Mouse (Mus musculus): ENCODE results near the gene Camta1. TPM values are rescaled to one million over a fixed set of nuclear protein-coding genes. Genes with fewer than 3 reads are reported as not detected.

Gene Camta1
- polyA plus RNA-seq, 1 experiment from 2014 or later: 66.4 TPM

GRCm38 (mm10) chr4:151619541-151620016 lies 242.1 kb downstream of the Camta1 start:
- Histone ChIP-seq H3K4me2 (no peak overlapping the region), H3K4me3 (no peak overlapping the region), H3K9ac (no peak overlapping the region), H3K27ac (no peak overlapping the region), H3K36me3 (no peaks in the 10 kb centered on the region), H3K27me3 (no peaks in the 10 kb centered on the region), H3K4me1 (no peaks in the 10 kb centered on the region; the same call in 1 of the 2 replicates), H3K9me3 (no peaks in the 10 kb centered on the region)
- 76% methylated on average over 14 of the region's 14 CpGs for WGBS
- ATAC-seq (ENCODE audit: insufficient number of reproducible peaks, low FRiP score, low TSS enrichment, low read depth): no peak

DNA sequence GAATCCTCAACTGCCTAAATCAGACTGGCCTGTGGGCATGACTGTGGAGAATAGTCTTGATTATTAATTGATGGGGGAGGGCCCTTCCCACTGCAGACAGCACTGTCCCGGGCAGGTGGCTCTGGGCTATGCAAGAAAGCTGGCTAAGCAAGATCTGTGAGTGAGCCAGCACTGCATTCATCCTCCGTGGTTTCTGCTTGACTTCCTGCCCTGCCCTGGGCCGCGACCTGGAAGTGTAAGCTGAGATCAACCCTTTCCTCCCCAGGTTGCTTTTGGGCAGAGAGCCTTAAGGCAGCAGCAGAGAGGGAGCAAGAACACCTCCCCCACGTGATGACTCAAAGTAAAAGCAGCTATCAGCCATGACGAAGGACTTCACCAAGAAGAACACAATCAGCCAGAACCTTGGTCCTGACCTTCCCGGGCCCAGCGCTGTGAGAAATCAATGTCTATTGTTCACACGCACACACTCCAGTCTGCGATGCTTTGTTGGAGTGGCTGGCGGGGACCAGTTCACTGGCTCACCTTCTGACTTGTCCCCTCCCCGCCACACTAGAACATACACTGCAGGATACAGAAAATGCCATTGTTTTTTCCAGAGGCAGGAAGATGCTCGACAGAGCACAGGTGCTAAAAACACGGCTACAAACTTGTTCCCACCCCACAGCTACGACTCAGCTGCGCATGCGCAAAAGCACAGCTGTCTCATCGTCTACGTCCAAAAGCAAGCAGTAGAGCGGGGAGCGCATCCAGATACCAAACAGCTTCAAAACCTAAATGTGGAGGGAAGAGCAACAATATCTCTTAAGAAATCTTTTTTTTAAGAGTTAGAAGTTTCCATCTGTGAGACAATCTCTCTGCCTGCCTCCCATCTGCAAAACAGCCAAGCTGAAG lies 243.0 kb downstream of the Camta1 start:
- H3K4me1 ChIP-seq: no peaks in the 10 kb centered on the region; the same call in 1 of the 2 replicates
- no peaks in the 10 kb centered on the region for H3K36me3 ChIP-seq
- no peak overlapping the region for H3K4me2 ChIP-seq
- 48% methylated on average over 21 of the region's 21 CpGs for WGBS
- no peaks in the 10 kb centered on the region for H3K27me3 ChIP-seq
- H3K9me3 ChIP-seq: no peaks in the 10 kb centered on the region
- ATAC-seq (ENCODE audit: insufficient number of reproducible peaks, low FRiP score, low TSS enrichment, low read depth): no peak
- H3K27ac ChIP-seq: no peak overlapping the region
- no peak overlapping the region for H3K4me3 ChIP-seq
- H3K9ac ChIP-seq: no peak overlapping the region

- H3K4me3 ChIP-seq: no peak overlapping the region
- WGBS: 37% methylated on average over 6 of the region's 6 CpGs
- no peaks in the 10 kb centered on the region for H3K4me1 ChIP-seq
- H3K36me3 ChIP-seq: no peaks in the 10 kb centered on the region
- H3K9ac ChIP-seq: no peak overlapping the region
- H3K27me3 ChIP-seq: peaks cover 3% of the 10 kb centered on the region; the same call in 1 of the 2 replicates
- ATAC-seq (ENCODE audit: insufficient number of reproducible peaks, low FRiP score, low TSS enrichment, low read depth): no peak
- H3K4me2 ChIP-seq: no peak overlapping the region
- no peaks in the 10 kb centered on the region for H3K9me3 ChIP-seq
- no peak overlapping the region for H3K27ac ChIP-seq
Observed at GRCm38 (mm10) chr4:151611621-151612020, 250.1 kb downstream of the Camta1 start.

- 16% methylated on average over 8 of the region's 8 CpGs for WGBS
- Histone ChIP-seq H3K9me3 (no peaks in the 10 kb centered on the region), H3K4me2 (no peak overlapping the region), H3K4me1 (no peaks in the 10 kb centered on the region), H3K27ac (no peak overlapping the region), H3K9ac (no peak overlapping the region), H3K4me3 (no peak overlapping the region), H3K27me3 (peaks cover 3% of the 10 kb centered on the region; the same call in 1 of the 2 replicates), H3K36me3 (no peaks in the 10 kb centered on the region)
- no peak for ATAC-seq (ENCODE audit: insufficient number of reproducible peaks, low FRiP score, low TSS enrichment, low read depth)
Observed at GRCm38 (mm10) chr4:151610266-151610665, 251.4 kb downstream of the Camta1 start.

DNA sequence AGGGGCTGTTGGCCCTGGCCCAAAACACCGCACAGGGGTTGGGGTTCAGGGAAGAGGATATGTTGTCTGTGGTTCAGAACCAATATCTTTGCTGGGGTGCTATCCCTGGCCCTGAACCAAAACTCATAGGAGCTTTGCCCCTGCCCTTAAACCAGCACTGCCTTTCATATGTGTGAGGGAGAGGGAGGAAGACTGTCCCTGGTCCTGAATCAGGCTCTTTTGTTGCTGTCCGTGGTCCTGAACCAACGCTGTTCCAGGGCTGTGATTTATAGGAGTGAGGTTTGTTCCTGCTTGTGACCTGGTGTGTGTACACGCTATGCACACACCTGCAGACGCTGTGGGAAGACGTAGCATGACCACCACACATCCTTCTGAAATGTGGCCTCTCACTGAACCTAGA lies 256.8 kb downstream of the Camta1 start:
- Histone ChIP-seq H3K4me1 (no peaks in the 10 kb centered on the region), H3K9ac (no peak overlapping the region), H3K36me3 (no peaks in the 10 kb centered on the region), H3K27ac (no peak overlapping the region), H3K27me3 (no peaks in the 10 kb centered on the region), H3K4me3 (no peak overlapping the region), H3K4me2 (no peak overlapping the region), H3K9me3 (no peaks in the 10 kb centered on the region)
- ATAC-seq (ENCODE audit: insufficient number of reproducible peaks, low FRiP score, low TSS enrichment, low read depth): peak; percentile 77
- WGBS: 36% methylated on average over 6 of the region's 6 CpGs

- Histone ChIP-seq H3K27ac (no peak overlapping the region), H3K9ac (no peak overlapping the region), H3K36me3 (no peaks in the 10 kb centered on the region), H3K27me3 (no peaks in the 10 kb centered on the region), H3K9me3 (no peaks in the 10 kb centered on the region), H3K4me1 (no peaks in the 10 kb centered on the region), H3K4me3 (no peak overlapping the region), H3K4me2 (no peak overlapping the region)
- 6% methylated on average over 16 of the region's 16 CpGs for WGBS
- ATAC-seq (ENCODE audit: insufficient number of reproducible peaks, low FRiP score, low TSS enrichment, low read depth): peak; percentile 89
Observed at GRCm38 (mm10) chr4:151604481-151604880, 257.2 kb downstream of the Camta1 start.

- no peaks in the 10 kb centered on the region for H3K36me3 ChIP-seq
- no peaks in the 10 kb centered on the region for H3K27me3 ChIP-seq
- no peak for ATAC-seq (ENCODE audit: insufficient number of reproducible peaks, low FRiP score, low TSS enrichment, low read depth)
- no peak overlapping the region for H3K4me2 ChIP-seq
- no peak overlapping the region for H3K27ac ChIP-seq
- H3K4me1 ChIP-seq: no peaks in the 10 kb centered on the region
- H3K4me3 ChIP-seq: no peak overlapping the region
- H3K9ac ChIP-seq: no peak overlapping the region
- 87% methylated on average over 9 of the region's 9 CpGs for WGBS
- H3K9me3 ChIP-seq: no peaks in the 10 kb centered on the region
Observed at GRCm38 (mm10) chr4:151603586-151603985, 258.1 kb downstream of the Camta1 start.

DNA sequence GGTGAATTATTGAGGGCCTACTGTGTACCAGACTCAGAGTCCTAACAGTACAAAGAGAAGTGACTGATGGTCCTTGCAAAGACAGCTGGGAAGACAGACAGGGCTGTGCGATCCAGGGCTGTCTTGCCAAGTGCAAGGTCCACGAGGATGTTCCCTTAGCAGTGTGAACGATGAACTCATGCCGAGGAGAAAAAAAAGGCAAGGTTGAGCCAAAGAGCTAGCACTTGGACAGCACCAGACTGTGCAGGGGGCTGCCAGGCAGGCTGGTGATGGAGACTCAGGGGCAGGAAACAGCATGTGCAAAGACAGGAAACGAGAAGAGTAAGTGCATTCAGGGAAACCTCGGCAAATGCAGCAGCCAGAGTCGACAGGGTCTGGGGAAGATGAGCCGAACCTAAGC lies 266.6 kb downstream of the Camta1 start:
- no peak for ATAC-seq (ENCODE audit: insufficient number of reproducible peaks, low FRiP score, low TSS enrichment, low read depth)
- H3K27ac ChIP-seq: no peak overlapping the region
- 39% methylated on average over 8 of the region's 8 CpGs for WGBS
- no peaks in the 10 kb centered on the region for H3K27me3 ChIP-seq
- H3K9me3 ChIP-seq: no peaks in the 10 kb centered on the region
- H3K9ac ChIP-seq: no peak overlapping the region
- H3K4me3 ChIP-seq: no peak overlapping the region
- no peaks in the 10 kb centered on the region for H3K36me3 ChIP-seq
- H3K4me1 ChIP-seq: no peaks in the 10 kb centered on the region
- no peak overlapping the region for H3K4me2 ChIP-seq

DNA sequence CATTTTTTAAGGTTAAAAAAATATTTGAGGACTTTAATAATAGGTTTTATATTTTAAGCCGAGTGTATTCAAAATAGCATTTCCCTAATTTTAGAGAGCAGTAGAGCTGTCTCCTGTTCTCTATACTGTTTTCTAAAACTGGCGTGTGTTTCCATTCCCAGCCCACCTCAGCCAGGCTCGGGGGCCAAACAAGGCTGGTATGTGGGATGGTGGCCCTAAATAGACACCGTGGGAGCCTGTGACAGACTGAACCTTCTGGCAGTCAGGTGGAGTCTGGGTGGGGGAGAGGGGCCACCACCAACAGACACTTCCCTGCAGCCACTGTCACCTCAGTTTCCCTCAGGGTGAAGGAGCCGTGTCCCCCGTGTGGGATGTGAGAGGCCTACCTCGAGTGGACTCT lies 268.6 kb downstream of the Camta1 start:
- no peak overlapping the region for H3K4me3 ChIP-seq
- no peak overlapping the region for H3K4me2 ChIP-seq
- H3K27me3 ChIP-seq: no peaks in the 10 kb centered on the region
- H3K9me3 ChIP-seq: no peaks in the 10 kb centered on the region
- no peak overlapping the region for H3K9ac ChIP-seq
- no peak for ATAC-seq (ENCODE audit: insufficient number of reproducible peaks, low FRiP score, low TSS enrichment, low read depth)
- no peak overlapping the region for H3K27ac ChIP-seq
- H3K36me3 ChIP-seq: no peaks in the 10 kb centered on the region
- no peaks in the 10 kb centered on the region for H3K4me1 ChIP-seq
- WGBS: 67% methylated on average over 7 of the region's 7 CpGs

- Histone ChIP-seq H3K27ac (no peak overlapping the region), H3K4me3 (no peak overlapping the region), H3K9ac (no peak overlapping the region), H3K4me2 (no peak overlapping the region), H3K4me1 (no peaks in the 10 kb centered on the region), H3K36me3 (no peaks in the 10 kb centered on the region), H3K9me3 (no peaks in the 10 kb centered on the region), H3K27me3 (no peaks in the 10 kb centered on the region)
- ATAC-seq (ENCODE audit: insufficient number of reproducible peaks, low FRiP score, low TSS enrichment, low read depth): no peak
- WGBS: 40% methylated on average over 9 of the region's 9 CpGs
Observed at GRCm38 (mm10) chr4:151586074-151586473, 275.6 kb downstream of the Camta1 start.

- Histone ChIP-seq H3K27me3 (no peaks in the 10 kb centered on the region), H3K4me2 (no peak overlapping the region), H3K9ac (no peak overlapping the region), H3K9me3 (no peaks in the 10 kb centered on the region), H3K4me3 (no peak overlapping the region), H3K27ac (no peak overlapping the region), H3K36me3 (no peaks in the 10 kb centered on the region), H3K4me1 (peaks cover 3% of the 10 kb centered on the region)
- ATAC-seq (ENCODE audit: insufficient number of reproducible peaks, low FRiP score, low TSS enrichment, low read depth): no peak
- 57% methylated on average over 3 of the region's 3 CpGs for WGBS
Observed at GRCm38 (mm10) chr4:151577961-151578360, 283.7 kb downstream of the Camta1 start.

DNA sequence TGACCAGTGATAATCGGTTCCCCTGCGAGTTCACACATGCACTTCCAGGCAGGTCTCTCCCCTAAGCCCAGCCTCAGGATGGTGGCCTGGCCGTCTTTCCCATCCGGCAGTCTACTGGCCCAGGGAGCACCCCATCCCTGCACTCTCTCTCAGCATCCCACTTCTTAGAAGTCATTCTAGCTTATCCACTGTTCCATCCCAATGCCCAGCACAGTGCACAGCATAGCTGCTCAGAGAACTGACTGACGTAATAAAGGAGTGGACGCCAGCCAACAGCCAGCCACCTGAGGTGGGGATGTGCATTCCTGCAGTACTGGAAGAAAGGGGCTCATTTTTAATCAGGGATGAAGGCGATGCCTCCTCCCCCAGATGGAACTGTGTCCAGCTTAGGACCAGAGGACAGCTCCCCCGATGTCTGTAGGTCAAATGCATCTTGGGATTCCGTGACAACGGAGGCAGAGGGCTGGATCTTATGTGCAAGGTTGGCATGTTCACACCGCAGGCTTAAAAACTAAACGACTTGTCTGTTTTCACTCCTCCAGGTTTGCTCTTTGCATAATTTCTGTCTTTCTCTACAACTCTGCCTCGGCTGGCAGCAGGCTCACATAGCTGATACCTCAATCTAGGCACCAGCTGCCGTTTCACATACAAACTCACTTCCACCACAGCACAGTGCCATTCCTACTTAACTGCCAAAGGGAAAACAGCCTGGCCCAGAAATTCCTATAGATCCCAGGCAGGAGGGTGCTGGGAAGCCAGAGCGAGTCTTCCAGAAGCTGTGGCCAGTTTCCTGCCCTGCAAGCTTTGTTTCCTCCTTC lies 285.2 kb downstream of the Camta1 start:
- Histone ChIP-seq H3K4me2 (no peak overlapping the region), H3K27me3 (no peaks in the 10 kb centered on the region), H3K36me3 (no peaks in the 10 kb centered on the region), H3K9ac (no peak overlapping the region), H3K27ac (no peak overlapping the region), H3K4me3 (no peak overlapping the region), H3K9me3 (no peaks in the 10 kb centered on the region), H3K4me1 (peaks cover 3% of the 10 kb centered on the region)
- 66% methylated on average over 15 of the region's 15 CpGs for WGBS
- no peak for ATAC-seq (ENCODE audit: insufficient number of reproducible peaks, low FRiP score, low TSS enrichment, low read depth)

Measured in limb, embryonic 15.5 days (tissue).